Mouse (Mus musculus): Measurements from ENCODE around the gene Smtn. TPM values are rescaled to one million over a fixed set of nuclear protein-coding genes. Genes with fewer than 3 reads are reported as not detected.

The Smtn gene
- polyA plus RNA-seq, 1 experiment from 2014 or later: 43.8 TPM

- Histone ChIP-seq H3K27ac (ENCODE audit: low read depth, low read length) (no peak overlapping the region), H3K9ac (ENCODE audit: low read length) (no peak overlapping the region), H3K9me3 (ENCODE audit: control insufficient read depth, low read length) (no peaks in the 10 kb centered on the region), H3K4me2 (ENCODE audit: low read depth, low read length, severe bottlenecking) (no peak overlapping the region), H3K27me3 (ENCODE audit: control insufficient read depth, insufficient read depth, low read length) (no peaks in the 10 kb centered on the region), H3K4me3 (ENCODE audit: low read depth, low read length) (no peak overlapping the region), H3K36me3 (ENCODE audit: control insufficient read depth, insufficient read depth, low read length) (no peaks in the 10 kb centered on the region), H3K4me1 (replicated peaks; ENCODE audit: control insufficient read depth, insufficient read depth, low read length) (no peaks in the 10 kb centered on the region)
- ATAC-seq (replicated peaks; ENCODE audit: low FRiP score) (no peak), DNase-seq (ENCODE audit: low spot score) (no peak)
- 67% methylated on average over 11 of the region's 11 CpGs for WGBS
These were observed 56.3 kb downstream of the Smtn start for GRCm38 (mm10) chr11:3483980-3484642.

- no peaks in the 10 kb centered on the region for H3K36me3 ChIP-seq (ENCODE audit: control insufficient read depth, insufficient read depth, low read length)
- H3K27ac ChIP-seq (ENCODE audit: low read depth, low read length): no peak overlapping the region
- H3K9me3 ChIP-seq (ENCODE audit: control insufficient read depth, low read length): no peaks in the 10 kb centered on the region
- H3K4me3 ChIP-seq (ENCODE audit: low read depth, low read length): no peak overlapping the region
- no peaks in the 10 kb centered on the region for H3K27me3 ChIP-seq (ENCODE audit: control insufficient read depth, insufficient read depth, low read length)
- no peaks in the 10 kb centered on the region for H3K4me1 ChIP-seq (replicated peaks; ENCODE audit: control insufficient read depth, insufficient read depth, low read length)
- DNase-seq (ENCODE audit: low spot score) (no peak), ATAC-seq (replicated peaks; ENCODE audit: low FRiP score) (no peak)
- no peak overlapping the region for H3K9ac ChIP-seq (ENCODE audit: low read length)
- H3K4me2 ChIP-seq (ENCODE audit: low read depth, low read length, severe bottlenecking): no peak overlapping the region
These were observed 64.9 kb downstream of the Smtn start for GRCm38 (mm10) chr11:3475489-3475888.

DNA sequence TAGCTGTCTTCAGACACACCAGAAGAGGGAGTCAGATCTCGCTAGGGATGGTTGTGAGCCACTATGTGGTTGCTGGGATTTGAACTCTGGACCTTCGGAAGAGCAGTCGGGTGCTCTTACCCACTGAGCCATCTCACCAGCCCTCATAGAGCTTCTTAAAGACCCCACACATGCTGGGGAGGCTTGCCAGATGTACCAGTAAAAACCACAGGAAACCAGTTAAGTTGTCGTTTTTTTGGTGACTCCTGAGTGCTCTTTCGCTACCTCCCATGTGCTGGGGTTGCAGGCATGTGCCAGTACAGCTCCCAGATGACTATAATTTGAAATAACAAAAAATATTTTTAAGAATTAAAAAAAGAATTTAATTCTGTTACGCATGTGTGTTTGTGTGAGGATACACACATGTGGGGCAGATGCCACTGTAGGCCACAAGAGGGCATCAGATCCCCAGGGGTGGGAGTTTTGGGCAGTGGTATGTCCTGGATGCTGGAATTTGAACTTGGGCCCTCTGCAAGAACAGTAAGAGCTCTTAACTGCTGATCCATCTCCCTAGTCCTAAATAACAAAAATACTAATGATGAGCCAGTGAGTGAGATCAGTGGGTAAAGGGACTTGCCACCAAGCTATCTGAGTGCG, 65.8 kb downstream of the Smtn start:
- no peak overlapping the region for H3K9ac ChIP-seq (ENCODE audit: low read length)
- ATAC-seq (replicated peaks; ENCODE audit: low FRiP score) (no peak), DNase-seq (ENCODE audit: low spot score) (no peak)
- no peak overlapping the region for H3K4me3 ChIP-seq (ENCODE audit: low read depth, low read length)
- WGBS: 90% methylated on average over 7 of the region's 7 CpGs
- no peaks in the 10 kb centered on the region for H3K9me3 ChIP-seq (ENCODE audit: control insufficient read depth, low read length)
- H3K4me1 ChIP-seq (replicated peaks; ENCODE audit: control insufficient read depth, insufficient read depth, low read length): no peaks in the 10 kb centered on the region
- no peak overlapping the region for H3K4me2 ChIP-seq (ENCODE audit: low read depth, low read length, severe bottlenecking)
- H3K27ac ChIP-seq (ENCODE audit: low read depth, low read length): no peak overlapping the region
- H3K27me3 ChIP-seq (ENCODE audit: control insufficient read depth, insufficient read depth, low read length): no peaks in the 10 kb centered on the region
- no peaks in the 10 kb centered on the region for H3K36me3 ChIP-seq (ENCODE audit: control insufficient read depth, insufficient read depth, low read length)

GRCm38 (mm10) chr11:3472484-3472883, 67.9 kb downstream of the Smtn start:
- WGBS: 32% methylated on average over 1 of the region's 1 CpGs
- no peaks in the 10 kb centered on the region for H3K36me3 ChIP-seq (ENCODE audit: control insufficient read depth, insufficient read depth, low read length)
- no peaks in the 10 kb centered on the region for H3K27me3 ChIP-seq (ENCODE audit: control insufficient read depth, insufficient read depth, low read length)
- H3K4me2 ChIP-seq (ENCODE audit: low read depth, low read length, severe bottlenecking): no peak overlapping the region
- no peaks in the 10 kb centered on the region for H3K4me1 ChIP-seq (replicated peaks; ENCODE audit: control insufficient read depth, insufficient read depth, low read length)
- no peak overlapping the region for H3K4me3 ChIP-seq (ENCODE audit: low read depth, low read length)
- H3K9me3 ChIP-seq (ENCODE audit: control insufficient read depth, low read length): no peaks in the 10 kb centered on the region
- DNase-seq (ENCODE audit: low spot score) (peak; percentile 88), ATAC-seq (replicated peaks; ENCODE audit: low FRiP score) (0 out of 2 replicates have a peak, but pooled peaks have one; percentile 66)
- H3K27ac ChIP-seq (ENCODE audit: low read depth, low read length): no peak overlapping the region
- no peak overlapping the region for H3K9ac ChIP-seq (ENCODE audit: low read length)

DNA sequence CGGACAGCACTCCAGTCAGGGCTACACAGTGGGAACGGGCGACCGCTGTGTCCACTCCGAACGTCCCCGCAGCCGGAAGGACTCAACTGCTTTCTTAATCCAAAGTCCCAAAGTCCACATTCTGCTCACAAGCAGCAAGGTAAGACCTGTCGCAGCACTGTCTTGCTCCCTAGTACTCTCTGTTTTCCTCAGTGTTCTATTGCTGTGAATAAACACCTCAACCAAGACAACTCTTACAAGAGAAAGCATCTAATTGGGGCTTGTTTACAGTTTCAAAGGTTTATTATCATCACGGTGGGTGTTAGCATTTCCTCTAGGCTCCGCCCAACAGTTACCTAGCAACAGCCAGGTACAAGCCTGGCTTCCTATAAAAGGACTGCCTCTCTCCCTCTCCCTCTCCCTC, 69.0 kb downstream of the Smtn start:
- DNase-seq (ENCODE audit: low spot score): no peak
- Histone ChIP-seq H3K36me3 (ENCODE audit: control insufficient read depth, insufficient read depth, low read length) (no peaks in the 10 kb centered on the region), H3K9me3 (ENCODE audit: control insufficient read depth, low read length) (no peaks in the 10 kb centered on the region), H3K27ac (ENCODE audit: low read depth, low read length) (no peak overlapping the region), H3K9ac (ENCODE audit: low read length) (no peak overlapping the region), H3K4me1 (replicated peaks; ENCODE audit: control insufficient read depth, insufficient read depth, low read length) (no peaks in the 10 kb centered on the region), H3K27me3 (ENCODE audit: control insufficient read depth, insufficient read depth, low read length) (no peaks in the 10 kb centered on the region), H3K4me2 (ENCODE audit: low read depth, low read length, severe bottlenecking) (no peak overlapping the region), H3K4me3 (ENCODE audit: low read depth, low read length) (no peak overlapping the region)
- WGBS: 25% methylated on average over 11 of the region's 11 CpGs
- no peak for ATAC-seq (replicated peaks; ENCODE audit: low FRiP score)

Other genes starting within 250 kb of the Smtn start
- gene Pik3ip1, start 210.2 kb downstream of the Smtn start, polyA plus RNA-seq (2014; fragmentation: Nextera tagmentation; extraction: Ambion mirVana): 9.7 and 10.6 TPM in 2 replicates
- 51.8 and 63.9 TPM in 2 replicates for gene Limk2, start 131.4 kb downstream of the Smtn start, polyA plus RNA-seq (2014; fragmentation: Nextera tagmentation; extraction: Ambion mirVana)
- gene Rnf185, start 88.2 kb downstream of the Smtn start, polyA plus RNA-seq (2014; fragmentation: Nextera tagmentation; extraction: Ambion mirVana): 45.9 and 47.5 TPM in 2 replicates
- 0.45 and 0.92 TPM in 2 replicates for gene Pla2g3, start 52.3 kb downstream of the Smtn start, polyA plus RNA-seq (2014; fragmentation: Nextera tagmentation; extraction: Ambion mirVana)
- 0.31 and 0.47 TPM in 2 replicates for gene Inpp5j, start 35.8 kb downstream of the Smtn start, polyA plus RNA-seq (2014; fragmentation: Nextera tagmentation; extraction: Ambion mirVana)
- gene Selenom, start 25.9 kb downstream of the Smtn start, polyA plus RNA-seq (2014; fragmentation: Nextera tagmentation; extraction: Ambion mirVana): 47.3 and 54.1 TPM in 2 replicates
- 33.4 and 33.9 TPM in 2 replicates for gene Morc2a, start 108.6 kb upstream of the Smtn start, polyA plus RNA-seq (2014; fragmentation: Nextera tagmentation; extraction: Ambion mirVana)